Mouse (Mus musculus): ENCODE measurements around the gene Rsph1.

DNA sequence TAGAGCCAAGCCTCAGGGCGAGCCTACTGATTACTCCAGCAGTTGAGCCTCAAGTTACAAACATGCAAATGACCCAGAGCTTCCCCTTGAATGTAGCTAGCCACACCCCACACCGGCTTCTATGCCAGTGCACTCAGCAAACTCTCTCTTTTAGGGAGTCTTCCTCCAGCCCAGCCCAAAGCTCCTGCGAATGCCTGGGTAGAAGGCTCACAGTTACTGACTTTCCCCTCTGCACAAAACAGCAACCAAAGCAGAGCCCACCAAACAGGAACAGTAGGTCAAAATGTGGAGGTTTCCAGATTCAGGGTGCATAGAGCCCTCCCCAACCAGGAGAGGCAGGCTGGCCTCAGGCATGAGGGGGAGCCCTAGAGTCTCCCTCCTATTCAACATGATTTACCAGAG lies 12.0 kb downstream of the Rsph1 start:
- TF ChIP-seq POLR2A (IDR thresholded peaks at IDR 0.05; ENCODE audit: insufficient read depth, low read depth, low read length) (no peak), CTCF (IDR thresholded peaks at IDR 0.05) (no peak)

All from heart, adult 2 months (tissue).